Mouse (Mus musculus): Measurements from ENCODE around the gene Chsy1. TPM values are rescaled to one million over a fixed set of nuclear protein-coding genes. Genes with fewer than 3 reads are reported as not detected.
"Not testable (repeated sequence)": the region's sequence is repeated elsewhere in the genome, so short reads cannot be mapped to it uniquely, and the experiment has no call there.

The Chsy1 gene
- polyA plus RNA-seq, 1 experiment from 2014 or later = 24.0 TPM

DNA sequence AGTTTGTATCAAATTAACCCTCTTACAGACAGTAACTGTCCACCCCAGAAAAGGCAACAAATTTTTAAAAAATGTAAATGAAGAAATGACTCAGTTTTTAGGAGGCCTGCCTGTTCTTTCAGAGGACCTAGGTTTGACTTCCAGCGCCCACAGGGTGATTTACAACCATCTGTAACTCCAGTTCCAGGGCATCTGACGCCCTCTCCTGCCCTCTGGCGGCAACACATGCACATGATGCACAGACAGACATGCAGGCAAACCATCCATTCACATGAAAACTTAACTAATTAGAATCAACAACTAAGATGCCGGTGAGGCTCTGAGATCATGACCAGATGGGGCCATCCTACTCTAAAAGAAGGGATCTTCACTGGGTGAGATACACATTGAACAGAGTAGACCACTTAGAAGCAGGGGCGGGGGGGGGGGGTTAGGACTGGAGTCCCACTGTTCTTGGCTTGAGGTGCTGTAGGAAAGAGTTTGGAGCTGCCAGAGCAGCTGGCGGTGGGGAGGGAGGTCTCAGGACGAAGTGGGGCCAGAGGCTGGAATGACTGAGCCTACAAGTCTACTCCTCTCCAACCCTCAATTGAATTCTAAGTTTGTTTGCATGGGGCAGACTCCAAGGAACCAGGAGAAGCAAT lies 72.9 kb downstream of the Chsy1 start:
- H3K27ac ChIP-seq (replicated peaks in 1 of 2; ENCODE audit: control insufficient read depth in 1 of 2, insufficient read depth in 1 of 2, low read depth in 2 of 2, low read length in 2 of 2) = no peak overlapping the region
- WGBS = 83% methylated on average over 7 of the region's 7 CpGs
- ATAC-seq (ENCODE audit: insufficient number of reproducible peaks, insufficient read depth, low FRiP score, low read depth) = no peak
- no peak overlapping the region for H3K4me2 ChIP-seq (ENCODE audit: low read length)
- H3K27me3 ChIP-seq (ENCODE audit: control insufficient read depth, insufficient read depth, low read length) = no peaks in the 10 kb centered on the region
- no peak overlapping the region for H3K4me3 ChIP-seq (ENCODE audit: control insufficient read depth in 1 of 2, insufficient read depth in 1 of 2, low read depth in 1 of 2, low read length in 2 of 2)
- H3K9me3 ChIP-seq (ENCODE audit: control insufficient read depth, low read length) = 0 out of 2 replicates have a peak, but pooled peaks cover 3% of the 10 kb centered on the region
- H3K4me1 ChIP-seq (ENCODE audit: control insufficient read depth in 2 of 2, insufficient read depth in 2 of 2, low read length in 2 of 2) = peaks cover 3 to 13% of the 10 kb centered on the region in 2 experiments
- no peak overlapping the region for H3K9ac ChIP-seq (ENCODE audit: low read length)
- H3K36me3 ChIP-seq (ENCODE audit: control insufficient read depth, insufficient read depth, low read length) = no peaks in the 10 kb centered on the region

GRCm38 (mm10) chr7:66183404-66183803 lies 74.1 kb downstream of the Chsy1 start:
- ATAC-seq (ENCODE audit: insufficient number of reproducible peaks, insufficient read depth, low FRiP score, low read depth) = no peak
- Histone ChIP-seq H3K27ac (replicated peaks in 1 of 2; ENCODE audit: control insufficient read depth in 1 of 2, insufficient read depth in 1 of 2, low read depth in 2 of 2, low read length in 2 of 2) (no peak overlapping the region), H3K4me3 (ENCODE audit: control insufficient read depth in 1 of 2, insufficient read depth in 1 of 2, low read depth in 1 of 2, low read length in 2 of 2) (no peak overlapping the region), H3K4me2 (ENCODE audit: low read length) (no peak overlapping the region), H3K9me3 (ENCODE audit: control insufficient read depth, low read length) (0 out of 2 replicates have a peak, but pooled peaks cover 3% of the 10 kb centered on the region), H3K27me3 (ENCODE audit: control insufficient read depth, insufficient read depth, low read length) (no peaks in the 10 kb centered on the region), H3K4me1 (ENCODE audit: control insufficient read depth in 2 of 2, insufficient read depth in 2 of 2, low read length in 2 of 2) (peaks cover 13 to 22% of the 10 kb centered on the region in 2 experiments), H3K36me3 (ENCODE audit: control insufficient read depth, insufficient read depth, low read length) (no peaks in the 10 kb centered on the region), H3K9ac (ENCODE audit: low read length) (no peak overlapping the region)
- WGBS = 79% methylated on average over 8 of the region's 8 CpGs

DNA sequence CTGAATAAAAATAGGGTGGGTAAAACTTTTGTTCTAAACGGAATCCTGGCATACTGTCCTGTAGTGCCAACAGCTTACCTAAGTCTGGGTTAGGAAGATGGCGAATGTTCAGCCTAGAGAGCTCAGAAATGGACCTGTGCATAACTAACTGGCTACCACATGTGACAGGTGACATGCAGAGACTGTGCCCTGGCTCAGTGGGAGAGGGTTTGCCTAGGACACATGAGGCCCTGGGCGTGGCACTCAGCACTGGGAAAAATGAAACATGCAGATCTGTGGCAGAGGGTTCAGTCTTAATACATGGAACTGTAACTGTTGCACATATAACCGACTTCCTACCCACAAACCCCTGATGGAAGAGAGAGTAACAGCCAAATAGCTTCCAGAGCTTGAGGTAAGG lies 74.7 kb downstream of the Chsy1 start:
- Histone ChIP-seq H3K4me1 (ENCODE audit: control insufficient read depth in 2 of 2, insufficient read depth in 2 of 2, low read length in 2 of 2) (peaks cover 9 to 19% of the 10 kb centered on the region in 2 experiments), H3K27ac (replicated peaks in 1 of 2; ENCODE audit: control insufficient read depth in 1 of 2, insufficient read depth in 1 of 2, low read depth in 2 of 2, low read length in 2 of 2) (no peak overlapping the region), H3K27me3 (ENCODE audit: control insufficient read depth, insufficient read depth, low read length) (no peaks in the 10 kb centered on the region), H3K4me2 (ENCODE audit: low read length) (no peak overlapping the region), H3K36me3 (ENCODE audit: control insufficient read depth, insufficient read depth, low read length) (no peaks in the 10 kb centered on the region), H3K4me3 (ENCODE audit: control insufficient read depth in 1 of 2, insufficient read depth in 1 of 2, low read depth in 1 of 2, low read length in 2 of 2) (no peak overlapping the region), H3K9ac (ENCODE audit: low read length) (no peak overlapping the region), H3K9me3 (ENCODE audit: control insufficient read depth, low read length) (0 out of 2 replicates have a peak, but pooled peaks cover 3% of the 10 kb centered on the region)
- 85% methylated on average over 4 of the region's 4 CpGs for WGBS
- ATAC-seq (ENCODE audit: insufficient number of reproducible peaks, insufficient read depth, low FRiP score, low read depth) = no peak

DNA sequence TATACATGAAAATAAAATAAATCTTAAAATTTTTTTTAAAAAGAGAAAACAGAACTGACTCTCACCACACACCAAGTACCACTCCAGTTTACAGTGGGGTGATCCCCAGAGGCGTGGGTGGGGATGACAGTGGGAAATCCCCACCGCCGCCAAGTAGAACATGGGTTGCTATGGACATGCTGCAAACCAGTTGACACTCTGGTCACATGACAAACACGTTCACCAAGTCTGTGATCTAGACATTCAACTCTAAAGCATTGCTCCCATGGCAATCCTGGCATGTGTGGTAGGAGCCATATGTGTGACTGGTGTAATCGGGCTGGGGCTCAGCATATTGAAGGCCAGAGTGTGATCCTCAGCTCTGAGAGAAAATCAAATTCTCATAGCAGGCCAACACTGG lies 76.1 kb downstream of the Chsy1 start:
- H3K27me3 ChIP-seq (ENCODE audit: control insufficient read depth, insufficient read depth, low read length) = no peaks in the 10 kb centered on the region
- 88% methylated on average over 5 of the region's 5 CpGs for WGBS
- H3K4me2 ChIP-seq (ENCODE audit: low read length) = no peak overlapping the region
- no peak overlapping the region for H3K27ac ChIP-seq (replicated peaks in 1 of 2; ENCODE audit: control insufficient read depth in 1 of 2, insufficient read depth in 1 of 2, low read depth in 2 of 2, low read length in 2 of 2)
- no peak overlapping the region for H3K9ac ChIP-seq (ENCODE audit: low read length)
- no peak for ATAC-seq (ENCODE audit: insufficient number of reproducible peaks, insufficient read depth, low FRiP score, low read depth)
- H3K4me1 ChIP-seq (ENCODE audit: control insufficient read depth in 2 of 2, insufficient read depth in 2 of 2, low read length in 2 of 2) = peaks cover 9% of the 10 kb centered on the region in 2 experiments
- H3K4me3 ChIP-seq (ENCODE audit: control insufficient read depth in 1 of 2, insufficient read depth in 1 of 2, low read depth in 1 of 2, low read length in 2 of 2) = no peak overlapping the region
- H3K36me3 ChIP-seq (ENCODE audit: control insufficient read depth, insufficient read depth, low read length) = no peaks in the 10 kb centered on the region
- 0 out of 2 replicates have a peak, but pooled peaks cover 3% of the 10 kb centered on the region for H3K9me3 ChIP-seq (ENCODE audit: control insufficient read depth, low read length)

GRCm38 (mm10) chr7:66187581-66188231 lies 78.4 kb downstream of the Chsy1 start:
- no peaks in the 10 kb centered on the region for H3K27me3 ChIP-seq (ENCODE audit: control insufficient read depth, insufficient read depth, low read length)
- H3K4me3 ChIP-seq (ENCODE audit: control insufficient read depth in 1 of 2, insufficient read depth in 1 of 2, low read depth in 1 of 2, low read length in 2 of 2) = no peak overlapping the region
- H3K27ac ChIP-seq (replicated peaks in 1 of 2; ENCODE audit: control insufficient read depth in 1 of 2, insufficient read depth in 1 of 2, low read depth in 2 of 2, low read length in 2 of 2) = peak overlapping the region; percentile 33 to 64
- peak; percentile 55 for ATAC-seq (ENCODE audit: insufficient number of reproducible peaks, insufficient read depth, low FRiP score, low read depth)
- no peak overlapping the region for H3K4me2 ChIP-seq (ENCODE audit: low read length)
- H3K36me3 ChIP-seq (ENCODE audit: control insufficient read depth, insufficient read depth, low read length) = no peaks in the 10 kb centered on the region
- H3K9ac ChIP-seq (ENCODE audit: low read length) = no peak overlapping the region
- H3K9me3 ChIP-seq (ENCODE audit: control insufficient read depth, low read length) = no peaks in the 10 kb centered on the region
- WGBS = 22% methylated on average over 4 of the region's 4 CpGs
- peaks cover 9% of the 10 kb centered on the region in 2 experiments for H3K4me1 ChIP-seq (ENCODE audit: control insufficient read depth in 2 of 2, insufficient read depth in 2 of 2, low read length in 2 of 2)

DNA sequence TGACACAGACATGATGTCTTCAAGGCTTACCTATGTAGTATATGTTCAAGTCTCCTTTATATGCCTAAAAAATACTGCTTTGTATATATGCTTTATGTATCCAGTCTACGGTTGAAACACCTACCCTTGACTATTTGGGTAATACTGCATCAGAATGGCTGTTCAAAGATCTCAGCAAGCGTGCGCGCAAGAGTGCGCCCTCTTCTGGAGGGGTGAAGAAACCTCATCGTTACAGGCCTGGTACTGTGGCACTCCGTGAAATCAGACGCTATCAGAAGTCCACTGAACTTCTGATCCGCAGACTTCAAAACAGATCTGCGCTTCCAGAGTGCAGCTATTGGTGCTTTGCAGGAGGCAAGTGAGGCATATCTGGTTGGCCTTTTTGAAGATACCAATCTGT lies 81.1 kb downstream of the Chsy1 start:
- ATAC-seq (ENCODE audit: insufficient number of reproducible peaks, insufficient read depth, low FRiP score, low read depth); H3K9ac ChIP-seq (ENCODE audit: low read length): not testable (repeated sequence)
- WGBS = 88% methylated on average over 10 of the region's 10 CpGs

DNA sequence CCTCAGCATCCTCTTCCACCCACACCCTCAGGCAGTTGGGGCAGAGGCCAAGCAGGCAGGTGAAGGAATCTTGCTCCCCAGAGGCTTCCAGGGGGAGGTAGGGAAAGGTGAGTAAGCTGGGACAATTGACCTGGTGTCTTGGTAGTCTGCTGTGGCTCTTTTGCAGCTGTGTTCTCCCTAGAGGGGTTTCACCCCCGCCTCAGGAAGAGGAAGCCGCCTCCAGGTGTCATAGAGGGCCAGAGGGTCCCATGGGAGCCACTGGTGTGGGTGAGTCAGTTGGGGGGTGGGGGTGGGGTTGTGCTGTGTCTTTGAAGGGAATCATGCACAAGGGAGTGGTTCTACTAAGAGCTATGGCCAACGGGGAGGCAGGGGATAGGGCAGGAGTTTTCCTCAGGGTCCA lies 85.2 kb downstream of the Chsy1 start:
- ATAC-seq (ENCODE audit: insufficient number of reproducible peaks, insufficient read depth, low FRiP score, low read depth) = no peak
- 85% methylated on average over 3 of the region's 3 CpGs for WGBS
- Histone ChIP-seq H3K9ac (ENCODE audit: low read length) (no peak overlapping the region), H3K36me3 (ENCODE audit: control insufficient read depth, insufficient read depth, low read length) (no peaks in the 10 kb centered on the region), H3K4me3 (ENCODE audit: control insufficient read depth in 1 of 2, insufficient read depth in 1 of 2, low read depth in 1 of 2, low read length in 2 of 2) (no peak overlapping the region), H3K27me3 (ENCODE audit: control insufficient read depth, insufficient read depth, low read length) (no peaks in the 10 kb centered on the region), H3K27ac (replicated peaks in 1 of 2; ENCODE audit: control insufficient read depth in 1 of 2, insufficient read depth in 1 of 2, low read depth in 2 of 2, low read length in 2 of 2) (peak overlapping the region in 1 of 2 experiments; percentile 93; a peak in 1 of 4 replicates), H3K4me2 (ENCODE audit: low read length) (no peak overlapping the region), H3K4me1 (ENCODE audit: control insufficient read depth in 2 of 2, insufficient read depth in 2 of 2, low read length in 2 of 2) (peaks cover 40 to 49% of the 10 kb centered on the region in 2 experiments), H3K9me3 (ENCODE audit: control insufficient read depth, low read length) (no peaks in the 10 kb centered on the region)

More for the DNA sequence above, 81.1 kb downstream of the Chsy1 start:
- H3K36me3 ChIP-seq (ENCODE audit: control insufficient read depth, insufficient read depth, low read length); H3K9me3 ChIP-seq (ENCODE audit: control insufficient read depth, low read length); H3K4me3 ChIP-seq (ENCODE audit: control insufficient read depth in 1 of 2, insufficient read depth in 1 of 2, low read depth in 1 of 2, low read length in 2 of 2); H3K27me3 ChIP-seq (ENCODE audit: control insufficient read depth, insufficient read depth, low read length); H3K27ac ChIP-seq (replicated peaks in 1 of 2; ENCODE audit: control insufficient read depth in 1 of 2, insufficient read depth in 1 of 2, low read depth in 2 of 2, low read length in 2 of 2); H3K4me2 ChIP-seq (ENCODE audit: low read length): not testable (repeated sequence)
- H3K4me1 ChIP-seq (ENCODE audit: control insufficient read depth in 2 of 2, insufficient read depth in 2 of 2, low read length in 2 of 2) = peaks cover 22% of the 10 kb centered on the region in 2 experiments

Data from heart, embryonic 14.5 days (tissue).